Mouse (Mus musculus) layer of hippocampus, adult 11-12 months (tissue): Measurements from ENCODE around the gene Spata17.
"Not testable (repeated sequence)": the region's sequence is repeated elsewhere in the genome, so short reads cannot be mapped to it uniquely, and the experiment has no call there.

Source experiments
- DNase-seq: peaks from one replicate; pipeline ENCODE4 v3.0.0; 2022; ENCODE audit warnings: low spot score

Spata17 gene

DNA sequence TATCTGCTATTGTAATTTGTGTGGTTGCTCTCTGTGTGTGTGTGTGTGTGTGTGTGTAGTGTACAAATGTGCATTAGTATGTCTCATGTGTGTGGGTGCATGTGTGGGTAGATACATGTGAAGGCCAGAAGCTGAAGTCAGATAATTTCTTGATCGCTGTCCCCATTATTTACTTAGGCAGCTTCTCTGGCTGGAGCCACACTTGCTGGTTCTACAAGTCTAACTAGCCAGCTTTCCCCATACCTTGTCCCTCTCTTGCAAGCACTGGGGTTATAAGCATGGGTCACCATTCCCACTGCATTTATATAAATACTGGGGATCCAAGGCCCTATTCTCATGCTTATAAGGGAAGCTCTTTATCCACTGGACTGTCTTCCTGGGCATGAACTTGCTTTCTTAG is 39.3 kb downstream of the Spata17 start:
- DNase-seq = no peak

DNA sequence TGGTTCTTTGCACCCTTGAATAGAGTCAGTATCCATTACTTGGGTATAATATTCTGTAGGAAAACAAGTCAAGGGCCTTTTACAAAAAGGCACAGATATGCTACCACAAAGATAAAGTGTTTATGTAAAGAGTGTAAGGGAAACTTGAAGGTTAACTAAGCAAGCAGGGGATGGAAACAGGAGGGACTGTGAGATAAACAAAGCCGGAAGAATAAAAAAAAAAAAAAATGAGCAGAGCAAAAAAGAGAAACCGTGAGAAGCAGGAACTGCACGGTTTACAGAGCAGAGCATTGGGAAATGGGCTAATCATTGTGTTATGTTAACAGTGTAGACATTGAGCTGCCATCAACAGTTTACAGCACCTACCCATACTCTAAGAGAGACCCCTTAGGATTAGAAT is 44.9 kb downstream of the Spata17 start:
- DNase-seq = no peak

DNA sequence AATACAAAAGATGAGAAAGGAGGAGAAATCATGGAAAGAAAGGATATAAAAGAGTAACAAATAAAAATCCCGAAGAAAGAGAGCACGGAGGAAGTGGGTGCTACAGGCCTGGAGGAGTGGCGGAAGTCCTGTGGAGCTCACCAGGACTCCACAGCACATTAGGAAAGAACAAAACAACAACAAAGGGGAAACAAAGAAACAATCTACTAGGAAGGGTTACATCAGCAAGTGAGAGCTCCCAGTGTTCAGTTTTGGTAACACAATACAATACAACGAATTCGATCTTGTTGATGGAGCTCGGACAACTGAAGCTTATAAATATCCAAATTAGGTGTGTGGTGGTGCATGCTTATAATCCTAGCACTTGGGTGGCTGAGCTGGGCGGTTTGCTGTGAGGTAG is 45.6 kb downstream of the Spata17 start:
- DNase-seq = no peak

DNA sequence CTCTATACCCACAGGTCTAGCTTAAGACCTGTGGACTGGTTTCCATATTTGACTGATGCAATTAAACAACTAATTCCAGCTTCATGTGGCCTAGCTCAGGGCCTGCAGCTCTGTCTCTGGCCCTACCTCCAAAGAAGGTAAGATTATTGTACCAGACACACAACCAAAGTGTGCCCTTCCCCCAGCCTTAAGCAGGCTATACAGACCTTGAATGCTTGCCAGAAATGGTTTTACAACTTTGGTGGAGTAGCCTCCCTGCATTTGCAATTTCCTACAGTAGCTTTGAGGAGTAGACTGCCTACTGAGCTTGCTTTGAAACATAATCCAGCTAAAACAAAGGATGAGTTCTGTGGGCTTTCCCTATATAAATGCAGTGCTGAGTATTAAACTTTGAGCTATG is 51.7 kb downstream of the Spata17 start:
- no peak for DNase-seq

DNA sequence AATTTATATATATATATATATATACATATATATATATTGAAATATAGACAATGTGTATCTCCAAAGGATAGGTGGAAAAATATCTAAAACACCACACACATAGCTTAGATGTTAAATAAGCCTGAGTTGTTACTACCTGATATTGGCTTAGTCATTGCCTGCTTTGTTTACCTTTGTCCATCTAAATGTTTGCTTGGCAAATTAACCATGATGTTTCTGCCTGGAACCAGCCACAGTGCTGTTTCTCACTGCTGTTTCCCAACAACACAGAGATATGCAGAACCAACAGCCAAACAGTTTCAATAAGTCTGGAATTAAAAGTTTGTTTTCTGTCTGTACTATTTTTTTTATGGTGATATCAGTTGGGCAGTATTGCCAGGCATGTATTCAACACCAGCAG is 59.6 kb downstream of the Spata17 start:
- DNase-seq = no peak

DNA sequence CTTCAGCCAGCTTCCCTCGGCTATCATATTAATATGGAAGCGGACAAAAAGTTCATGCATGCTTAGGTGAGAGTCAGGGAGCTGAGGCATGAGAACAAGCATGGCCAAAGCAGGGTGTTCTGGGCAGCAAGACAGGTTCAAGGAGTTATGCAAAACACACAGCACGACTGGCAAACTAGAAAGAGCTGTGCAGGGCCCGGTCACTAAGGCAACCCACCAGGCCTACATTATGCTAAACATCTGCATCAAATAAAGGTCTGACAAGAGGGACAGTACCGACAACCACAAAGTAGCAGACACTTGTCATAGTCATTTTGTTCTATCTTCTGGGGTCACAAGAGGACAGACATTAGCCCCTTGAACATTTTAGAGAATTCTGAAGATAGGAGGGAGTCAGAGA is 61.6 kb downstream of the Spata17 start:
- DNase-seq = no peak

DNA sequence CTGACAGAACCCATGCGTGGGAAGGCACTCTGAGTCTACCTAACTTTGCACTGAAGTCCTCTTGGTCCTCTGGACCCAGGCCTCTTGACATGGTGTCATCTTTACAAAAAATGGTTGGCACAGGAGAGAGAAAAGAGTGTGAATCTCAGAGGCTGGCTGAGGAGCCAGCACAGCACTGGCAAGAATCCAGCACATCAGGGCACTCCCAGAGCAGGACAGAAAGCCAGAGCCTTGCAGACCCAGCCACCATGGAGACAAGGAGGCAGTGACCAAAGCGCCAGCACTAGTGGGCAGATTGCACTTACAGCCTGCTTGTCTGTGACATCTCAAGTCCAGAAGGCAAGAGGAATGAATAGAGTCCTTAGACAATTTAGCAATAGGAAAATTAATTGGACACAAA is 62.7 kb downstream of the Spata17 start:
- DNase-seq = no peak

DNA sequence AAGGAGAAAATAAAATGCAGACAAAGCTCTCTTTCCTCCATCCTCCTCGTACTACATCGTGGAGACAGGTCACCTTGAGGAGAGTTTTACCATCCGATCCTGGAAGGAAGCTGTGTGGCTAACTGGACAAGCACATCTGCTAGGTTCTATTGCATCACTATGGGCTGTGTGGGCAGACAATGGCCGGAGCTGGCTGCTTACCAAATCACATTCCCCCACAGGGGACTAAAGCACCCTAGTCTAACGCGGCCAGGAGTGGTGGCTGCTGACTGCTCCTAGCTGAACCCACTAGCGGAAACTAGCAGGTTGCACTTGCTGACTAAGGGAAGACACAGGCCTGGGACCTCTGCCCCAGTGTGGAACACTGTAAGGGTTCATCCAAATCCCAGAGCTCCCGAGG is 72.3 kb downstream of the Spata17 start:
- DNase-seq = no peak

DNA sequence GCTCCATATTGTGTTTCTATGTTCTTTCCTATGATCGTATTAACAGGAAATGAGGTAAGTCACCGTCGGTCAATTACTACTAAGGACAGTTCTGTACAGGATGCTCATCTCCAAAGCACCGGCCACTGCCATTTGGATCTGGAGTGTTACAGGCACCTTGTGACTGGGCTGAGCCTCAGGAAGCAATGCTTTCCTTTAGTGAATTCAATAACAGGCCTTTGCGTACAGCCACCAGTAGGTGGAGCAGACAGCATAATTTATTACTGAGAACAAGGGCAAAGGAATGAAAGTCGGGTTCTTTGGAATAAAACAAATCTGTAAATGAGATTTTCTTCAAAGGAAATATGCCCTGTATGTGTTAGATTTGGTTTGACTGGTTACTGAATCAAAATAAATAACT is 77.8 kb downstream of the Spata17 start:
- peak; percentile 73 for DNase-seq

DNA sequence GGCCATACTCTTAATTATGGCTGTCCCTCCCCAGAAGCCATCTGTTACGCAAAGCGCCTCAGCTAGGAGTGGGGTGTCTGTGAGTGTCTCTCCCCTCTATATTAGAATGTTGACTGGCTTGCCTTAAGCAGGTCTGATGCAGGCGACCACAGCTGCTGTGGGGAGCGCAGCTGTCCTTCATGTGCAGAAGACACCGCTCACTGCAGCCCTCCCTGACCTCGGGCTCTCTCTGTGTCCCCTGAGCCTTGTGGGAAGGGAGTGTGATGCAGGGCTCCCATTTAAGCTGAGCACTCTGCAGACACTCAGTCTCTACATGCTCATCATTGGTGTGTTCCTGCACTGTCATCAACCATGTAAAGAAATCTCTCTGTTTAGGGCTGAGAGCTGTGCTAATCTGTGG is 79.4 kb downstream of the Spata17 start:
- DNase-seq = no peak

DNA sequence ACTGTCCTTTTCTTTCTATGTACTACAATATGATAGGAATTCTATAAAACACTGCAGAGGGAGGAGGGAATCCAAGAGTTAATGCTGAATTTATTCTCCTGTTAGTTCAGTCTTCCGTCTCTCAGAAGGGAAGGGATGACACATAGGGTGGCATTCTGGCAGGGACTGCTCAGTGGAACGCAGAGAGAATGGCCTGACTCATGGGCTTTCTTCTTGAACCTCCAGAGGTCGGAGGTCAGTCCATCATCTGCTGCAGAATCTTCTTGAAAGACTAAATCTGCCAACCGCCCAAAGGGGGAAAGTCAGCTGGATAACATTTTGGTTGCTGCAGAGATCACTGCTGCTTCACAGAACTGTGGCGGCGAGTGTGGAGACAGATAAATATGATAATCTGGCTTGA is 81.4 kb downstream of the Spata17 start:
- DNase-seq = no peak

DNA sequence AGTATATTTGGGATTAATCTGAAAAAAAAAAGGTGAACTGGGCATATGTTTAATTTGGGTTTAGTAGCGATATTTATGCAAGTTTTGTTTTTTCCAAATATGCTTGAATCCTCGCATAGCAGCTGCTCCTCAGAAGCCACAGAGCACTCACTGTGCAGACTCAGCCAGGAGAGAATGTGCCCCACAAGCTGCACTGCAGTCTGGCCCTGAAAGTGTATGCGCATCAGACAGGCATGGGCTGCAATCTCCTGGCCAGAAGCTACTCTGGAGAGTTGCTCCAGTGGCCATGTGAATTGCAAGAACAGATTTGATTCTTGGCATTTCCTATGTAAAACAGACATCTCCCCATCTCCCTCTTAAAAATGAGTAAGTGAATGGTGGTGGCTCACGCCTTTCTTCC is 82.9 kb downstream of the Spata17 start:
- peak; percentile 43 for DNase-seq

DNA sequence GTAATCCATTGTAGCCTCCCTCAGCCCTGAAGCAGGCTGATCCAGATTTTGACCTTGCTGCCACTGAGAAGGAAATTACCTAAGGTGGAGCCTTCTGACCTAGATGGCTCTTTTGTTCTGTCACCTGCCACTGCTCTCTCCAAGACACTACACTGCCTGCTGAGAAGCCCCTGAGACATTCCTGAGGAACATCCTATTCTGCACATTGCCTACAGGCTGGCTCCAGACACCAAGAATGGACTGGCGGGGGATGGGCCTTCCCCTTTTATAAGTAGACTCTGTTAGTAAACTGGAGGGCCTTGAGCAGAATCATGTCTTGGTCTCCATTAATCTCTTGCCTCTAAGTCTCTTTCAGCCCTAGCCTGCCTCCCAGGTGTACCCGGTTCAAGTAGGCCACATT is 87.7 kb downstream of the Spata17 start:
- not testable (repeated sequence) for DNase-seq

DNA sequence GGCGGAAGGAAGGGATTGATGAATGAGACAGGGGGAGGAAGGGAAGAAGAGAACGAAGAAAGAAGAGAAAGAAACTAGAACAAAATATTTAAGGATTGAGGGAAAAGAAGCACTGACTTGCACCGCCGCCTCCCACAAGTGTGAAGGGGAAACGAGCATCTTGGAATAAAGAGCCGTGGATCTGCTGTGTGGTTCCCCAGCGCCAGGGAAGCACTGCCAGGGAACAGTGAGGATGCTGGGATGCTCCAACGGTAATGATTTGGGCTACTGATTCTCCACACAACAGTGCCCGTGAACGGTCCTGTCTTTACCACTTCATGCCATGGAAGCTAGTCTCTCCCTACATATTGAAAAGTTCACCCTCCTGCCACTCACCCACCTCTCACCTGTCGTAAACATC is 89.5 kb downstream of the Spata17 start:
- DNase-seq = no peak

DNA sequence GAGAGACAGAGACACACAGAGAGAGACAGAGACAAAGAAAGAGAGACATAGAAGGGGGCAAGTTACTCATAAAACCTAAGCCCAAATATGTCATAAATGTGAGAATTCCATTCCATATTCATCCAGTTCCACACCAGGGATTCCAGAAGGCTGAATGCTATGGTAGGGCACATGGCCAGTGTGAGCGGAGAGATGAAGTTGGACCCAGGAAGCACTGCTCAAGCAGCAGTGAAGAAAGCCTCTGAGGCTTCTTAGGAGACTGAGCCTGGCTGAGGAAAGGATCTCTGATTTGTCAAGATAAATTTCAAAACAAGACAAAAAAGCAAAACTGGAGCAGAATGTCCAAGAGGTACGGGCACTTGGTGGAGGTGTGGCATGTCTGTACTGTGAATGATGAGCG is 90.3 kb downstream of the Spata17 start:
- DNase-seq = no peak

DNA sequence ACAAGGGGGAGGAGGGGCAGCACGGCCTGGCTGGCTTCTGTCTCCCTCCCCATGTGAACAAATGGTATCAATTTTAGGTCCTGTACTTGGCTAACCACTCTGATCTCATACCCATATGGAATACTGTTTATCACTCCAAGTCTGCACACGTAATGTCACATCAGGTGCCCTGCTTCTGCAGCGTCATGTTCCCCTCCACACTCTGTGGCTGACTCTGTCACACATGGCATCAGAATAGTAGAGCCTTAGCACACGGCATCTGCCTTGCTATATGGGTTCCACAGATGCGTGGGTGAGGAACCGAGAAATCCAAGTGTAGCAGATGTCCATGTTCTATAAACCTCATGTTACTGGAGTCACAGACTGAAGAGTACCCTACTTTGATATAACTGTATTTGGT is 96.0 kb downstream of the Spata17 start:
- DNase-seq = peak; percentile 76

DNA sequence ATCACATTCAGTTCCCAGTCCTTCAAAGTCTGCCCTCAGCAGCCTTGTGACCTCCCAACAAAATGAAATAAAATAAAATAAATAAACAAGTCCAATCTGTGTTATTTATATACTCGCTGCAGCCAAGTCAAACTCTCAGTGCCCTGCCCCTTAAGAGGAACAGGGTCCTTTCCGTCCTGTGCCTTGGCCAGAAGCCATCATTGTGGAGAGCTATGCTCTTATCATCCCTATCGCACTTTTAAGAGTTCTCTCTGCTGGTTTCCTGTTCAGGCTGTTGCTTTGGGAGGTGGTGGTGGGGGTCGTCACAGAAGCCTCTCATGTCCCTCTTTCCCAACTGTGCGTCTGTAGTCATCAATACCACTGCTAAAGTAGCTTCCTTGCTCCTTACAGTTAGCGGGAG is 97.2 kb downstream of the Spata17 start:
- no peak for DNase-seq

DNA sequence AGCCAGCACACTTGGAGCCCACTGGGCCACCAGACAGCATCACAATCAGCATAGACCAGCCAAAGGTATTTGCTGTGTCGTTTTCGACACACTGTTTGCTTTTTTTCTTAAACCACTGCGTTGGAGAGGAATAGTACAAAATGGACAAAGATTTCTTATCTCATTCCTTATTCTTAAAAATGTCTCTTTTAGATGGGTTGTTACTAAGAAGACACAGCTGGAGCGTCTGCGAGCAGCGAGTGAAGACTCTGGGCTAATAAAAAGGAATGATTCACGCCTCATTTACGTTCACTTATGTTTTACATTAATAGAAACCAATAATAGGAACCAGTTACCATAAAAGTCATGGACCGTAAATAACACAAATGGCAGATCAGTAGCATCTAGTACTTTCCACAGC is 101.5 kb downstream of the Spata17 start:
- no peak for DNase-seq

DNA sequence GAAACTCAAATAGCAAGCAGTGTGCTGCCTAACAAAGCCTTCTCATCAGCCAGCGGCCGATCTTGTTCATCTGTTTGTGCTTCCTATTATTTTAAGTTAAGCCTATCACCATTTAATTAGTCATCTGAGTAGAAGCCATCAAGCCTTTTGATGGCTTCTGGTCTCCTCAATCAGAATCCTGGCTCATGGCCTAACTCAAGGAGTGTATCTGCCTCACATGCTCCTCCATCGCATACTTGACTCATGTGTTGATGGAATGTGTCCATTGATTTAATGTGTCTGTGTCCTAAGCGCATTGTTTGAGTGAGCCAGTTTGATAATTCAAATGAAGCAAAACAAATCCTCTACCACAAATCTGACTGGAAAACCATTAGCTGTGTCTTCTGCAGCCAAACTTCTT is 113.1 kb downstream of the Spata17 start:
- DNase-seq = no peak

DNA sequence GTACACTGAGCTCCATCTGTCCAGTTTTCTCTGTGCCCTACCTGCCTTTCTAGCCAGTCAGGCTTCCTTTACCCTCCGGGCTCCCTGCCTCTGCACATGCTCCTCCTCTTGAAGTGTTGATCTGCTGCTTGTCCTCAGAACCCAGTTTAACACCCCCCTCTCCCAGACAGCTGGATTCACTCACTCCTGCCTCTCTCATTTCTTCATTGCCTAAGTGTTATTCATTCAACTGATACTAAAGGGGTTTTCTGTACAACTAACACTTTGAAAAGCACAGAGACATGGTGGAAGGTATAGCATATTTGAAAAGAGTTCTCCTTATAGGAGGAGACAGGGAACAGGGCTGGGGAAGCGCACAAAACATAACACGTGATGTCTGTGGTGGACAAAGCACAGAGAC is 114.1 kb downstream of the Spata17 start:
- no peak for DNase-seq

DNA sequence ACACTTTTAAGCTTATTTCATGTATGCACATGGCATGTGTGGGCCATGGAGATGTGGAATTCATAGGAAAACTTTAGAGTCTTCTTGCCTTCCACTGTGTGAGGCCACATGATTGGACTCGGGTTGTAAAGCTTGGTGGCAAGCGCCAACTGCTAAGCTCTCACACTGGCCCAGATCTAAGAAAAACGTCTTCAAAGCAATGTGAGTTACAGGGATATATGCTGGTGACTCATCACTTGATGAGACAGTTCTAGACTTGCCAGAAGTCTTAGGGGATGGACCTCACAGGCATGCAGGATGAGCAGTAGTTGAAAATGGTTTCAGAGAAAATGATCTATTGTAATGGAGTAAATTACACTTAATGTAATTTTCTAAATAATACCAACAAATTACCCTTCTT is 114.6 kb downstream of the Spata17 start:
- DNase-seq = no peak

DNA sequence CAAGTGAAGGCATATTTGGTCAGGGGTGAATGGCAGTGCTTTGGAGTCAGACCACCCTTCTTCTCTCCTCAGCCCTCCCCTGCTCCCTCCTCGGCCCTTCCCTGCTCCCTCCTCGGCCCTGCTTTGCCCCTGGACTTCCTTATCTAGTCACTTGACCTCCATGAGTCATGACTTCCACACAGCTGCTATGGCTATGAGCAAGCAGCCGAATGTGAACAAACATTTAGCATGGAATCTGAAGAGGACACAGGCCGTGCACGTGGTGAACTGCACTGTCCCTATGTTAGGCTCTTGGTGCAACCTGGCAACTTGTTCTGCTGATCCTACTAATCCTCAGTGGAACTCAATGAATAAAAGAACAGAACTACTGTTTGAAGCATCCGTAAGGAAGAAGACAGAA is 117.0 kb downstream of the Spata17 start:
- no peak for DNase-seq

DNA sequence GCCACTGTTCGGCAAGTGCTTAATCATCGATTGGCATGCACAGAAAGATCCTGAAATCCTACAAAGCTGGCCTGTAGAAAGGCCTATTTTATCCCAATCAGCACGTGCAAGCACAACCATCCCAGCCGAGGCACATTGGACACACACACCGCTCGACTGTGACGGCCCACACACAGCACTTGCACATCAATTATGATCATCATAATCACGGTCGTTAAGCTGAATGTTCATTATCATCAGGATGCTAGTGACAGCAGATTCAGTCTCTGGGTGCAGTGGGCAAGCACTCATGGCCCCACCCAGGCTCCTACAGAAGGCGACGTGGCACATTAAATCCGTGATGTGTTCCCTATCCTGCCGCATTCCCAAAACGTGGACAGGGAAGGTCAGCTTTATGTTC is 122.7 kb downstream of the Spata17 start:
- DNase-seq = no peak

DNA sequence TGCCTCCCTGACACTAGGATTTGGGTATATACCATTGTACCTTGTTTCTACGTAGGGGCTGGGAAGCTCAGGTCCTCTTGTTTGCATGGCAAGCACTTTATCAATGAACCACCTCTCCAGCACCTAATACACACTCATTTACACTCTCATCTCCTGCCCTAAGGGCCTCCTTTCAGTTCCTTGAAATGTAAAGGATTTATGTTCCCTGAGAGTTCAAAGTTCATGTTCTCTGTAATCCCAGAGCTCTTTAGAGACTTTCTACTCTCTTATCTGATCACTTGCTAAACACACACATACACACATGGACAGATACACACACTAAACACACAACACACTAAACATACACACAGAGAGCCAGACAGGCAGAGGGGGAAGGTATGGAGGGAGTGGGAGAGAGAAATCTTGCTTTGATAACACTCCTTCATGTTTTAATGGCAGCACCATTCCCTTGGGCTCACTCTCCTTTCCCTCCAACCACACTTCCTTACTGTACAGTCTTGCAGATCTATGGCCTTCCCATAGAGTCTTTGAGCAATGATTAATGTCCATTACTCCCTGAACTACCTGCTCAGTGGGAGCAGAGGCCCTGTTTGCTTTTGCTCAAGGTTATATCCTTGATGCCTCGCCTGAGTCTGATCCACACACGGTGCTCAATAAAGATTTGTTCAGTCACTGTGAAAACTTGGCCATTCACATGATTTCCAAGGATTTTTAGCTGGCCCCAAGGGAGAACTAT is 126.4 kb downstream of the Spata17 start:
- no peak for DNase-seq

DNA sequence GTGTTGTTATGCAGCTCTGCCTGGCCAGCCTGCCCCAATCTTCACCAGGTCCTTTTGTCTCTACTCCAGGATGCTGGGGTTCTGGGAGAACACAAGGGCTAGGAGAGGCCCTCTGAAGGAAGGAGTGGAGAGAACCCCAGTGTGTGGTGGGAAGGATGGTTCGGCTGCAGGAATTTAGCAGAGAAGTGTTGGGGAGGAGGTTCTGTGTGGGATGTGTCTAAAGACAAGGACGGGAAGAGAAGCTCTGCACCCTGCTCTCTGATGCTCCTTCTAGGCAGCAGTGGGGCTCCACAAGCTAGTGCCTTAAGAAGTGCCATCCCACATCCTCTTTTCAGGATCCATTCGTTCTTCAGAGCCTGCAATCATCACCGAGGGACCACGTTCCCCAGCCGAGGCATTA is 129.2 kb downstream of the Spata17 start:
- no peak for DNase-seq
